Mouse (Mus musculus) forebrain, postnatal 0 days (tissue): ENCODE measurements around the gene Lysmd2. TPM values are rescaled to one million over a fixed set of nuclear protein-coding genes. Genes with fewer than 3 reads are reported as not detected.
A peak's percentile ranks its signal among the peaks of the same experiment; 100 is the strongest.

Experiments
- ATAC-seq: fragments of 200-750 bp; cut with Nextera tagmentation; 2 replicates; pipeline ENCODE4 v1.8.0; 2017; ENCODE audit warnings: mild to moderate bottlenecking, moderate library complexity
- DNase-seq: peaks from one replicate; pipeline ENCODE4 v3.0.0-alpha.2; 2015
- H3K27ac ChIP-seq: fragments of 300-500 bp; sonication (generic); 2 replicates; pipeline ENCODE4 v1.5.1; 2014; ENCODE audit warnings: low read depth, mild to moderate bottlenecking, antibody characterized with exemption, low read length, moderate library complexity, mixed read lengths
- H3K27me3 ChIP-seq: fragments of 300-500 bp; sonication (generic); 2 replicates; pipeline ENCODE4 v1.6.1; 2014; ENCODE audit warnings: mild to moderate bottlenecking, low read length, mixed read lengths; ENCODE audit not compliant: insufficient read depth
- H3K36me3 ChIP-seq: fragments of 300-500 bp; sonication (generic); 2 replicates; pipeline ENCODE4 v1.6.1; 2014; ENCODE audit warnings: mild to moderate bottlenecking, moderate library complexity; ENCODE audit not compliant: insufficient read depth
- H3K4me1 ChIP-seq: fragments of 300-500 bp; sonication (generic); 2 replicates; pipeline ENCODE4 v1.6.1; 2014; ENCODE audit warnings: antibody characterized with exemption; ENCODE audit not compliant: insufficient read depth
- H3K4me2 ChIP-seq: fragments of 300-500 bp; sonication (generic); 2 replicates; pipeline ENCODE4 v1.6.1; 2014; ENCODE audit warnings: low read depth, mild to moderate bottlenecking, moderate library complexity
- H3K4me3 ChIP-seq: fragments of 300-500 bp; sonication (generic); 2 replicates; pipeline ENCODE4 v1.5.1; 2014; ENCODE audit warnings: low read depth, low read length, mixed read lengths
- H3K9ac ChIP-seq: fragments of 300-500 bp; sonication (generic); 2 replicates; pipeline ENCODE4 v1.6.1; 2014; ENCODE audit warnings: mild to moderate bottlenecking
- H3K9me3 ChIP-seq: fragments of 300-500 bp; sonication (generic); 2 replicates; pipeline ENCODE4 v1.6.1; 2016; ENCODE audit warnings: low read length
- CTCF ChIP-seq: sonication (generic); IDR thresholded peaks from 2 replicates; pipeline ENCODE4 v1.5.1; 2016; ENCODE audit warnings: antibody characterized with exemption, control low read depth, low read depth
- WGBS: fragments of 180-500 bp; shearing (Covaris S2); extraction: QIAGEN DNeasy Blood & Tissue Kit; methylation state at CpG from one replicate; pipeline ENCODE4 v1.1.7; 2014; 5-methylcytosine and 5-hydroxymethylcytosine counted together
- polyA plus RNA-seq: library from polyadenylated mRNA; unstranded; fragments of >200 nt; fragmentation: Nextera tagmentation; extraction: Ambion mirVana; gene quantifications from 2 replicates; pipeline ENCODE4 v1.2.1, GENCODE M21; 2015
- total RNA-seq: library from RNA; depleted of rRNA; stranded (reverse); fragments of >200 nt; gene quantifications from 2 replicates; pipeline ENCODE4 v1.2.3, GENCODE M21; 2014; rRNA removed

Lysmd2 gene
- total and polyA plus RNA-seq, 2 experiments from 2014 or later: 40.8 to 44.7 TPM

DNA sequence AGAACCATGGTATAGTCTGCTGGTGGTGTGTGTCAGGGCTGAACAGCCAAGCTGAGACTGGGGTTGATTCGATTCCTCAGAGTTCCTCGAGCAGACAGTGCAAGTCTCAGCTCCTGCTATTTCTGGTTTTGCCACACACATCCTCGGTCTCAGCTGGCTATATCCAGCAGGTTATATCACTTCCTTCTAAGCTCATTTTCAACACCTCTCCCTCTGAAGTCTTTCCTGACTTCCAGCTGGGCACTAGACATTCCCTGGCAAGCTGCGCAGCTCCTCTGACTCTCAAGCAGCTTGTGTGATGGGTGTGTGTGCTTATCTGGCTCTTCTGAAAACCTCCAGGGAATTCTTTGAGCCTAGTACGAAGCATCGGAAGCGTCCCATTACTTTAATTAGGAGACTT is 50.7 kb downstream of the Lysmd2 start:
- Histone ChIP-seq H3K27me3 (no peaks in the 10 kb centered on the region), H3K9me3 (no peaks in the 10 kb centered on the region), H3K4me1 (0 out of 2 replicates have a peak, but pooled peaks cover 7% of the 10 kb centered on the region), H3K9ac (no peak overlapping the region), H3K4me2 (no peak overlapping the region), H3K4me3 (no peak overlapping the region), H3K27ac (no peak overlapping the region), H3K36me3 (peaks cover 76% of the 10 kb centered on the region)
- no peak for DNase-seq
- WGBS: 80% methylated on average over 7 of the region's 7 CpGs
- ATAC-seq: no peak
- no peak for TF ChIP-seq CTCF

DNA sequence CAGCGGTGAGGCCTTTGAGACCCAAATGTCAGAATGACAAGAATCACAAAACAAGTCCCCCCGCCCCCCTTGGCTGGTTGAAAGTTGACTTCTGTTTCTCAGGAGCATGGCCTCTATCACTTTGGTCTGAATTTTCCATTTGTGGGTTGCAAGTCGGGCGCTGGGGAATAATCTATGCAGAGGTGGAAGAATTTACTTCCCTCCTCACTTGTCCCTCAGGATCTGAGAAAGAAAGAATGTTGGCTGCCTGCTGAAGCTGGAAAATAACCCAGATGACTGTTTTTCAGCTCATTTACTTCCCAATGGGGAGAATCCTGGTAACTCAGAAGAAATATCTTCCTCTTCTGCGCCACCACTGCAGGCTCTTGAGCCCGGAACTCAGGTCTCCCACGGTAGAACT is 52.8 kb downstream of the Lysmd2 start:
- ATAC-seq (no peak), DNase-seq (no peak)
- Histone ChIP-seq H3K4me1 (peaks cover 12% of the 10 kb centered on the region; the same call in 1 of the 2 replicates), H3K27ac (no peak overlapping the region), H3K4me2 (no peak overlapping the region), H3K9me3 (no peaks in the 10 kb centered on the region), H3K36me3 (peaks cover 61% of the 10 kb centered on the region), H3K4me3 (no peak overlapping the region), H3K27me3 (no peaks in the 10 kb centered on the region), H3K9ac (no peak overlapping the region)
- TF ChIP-seq CTCF: no peak
- 79% methylated on average over 7 of the region's 7 CpGs for WGBS

DNA sequence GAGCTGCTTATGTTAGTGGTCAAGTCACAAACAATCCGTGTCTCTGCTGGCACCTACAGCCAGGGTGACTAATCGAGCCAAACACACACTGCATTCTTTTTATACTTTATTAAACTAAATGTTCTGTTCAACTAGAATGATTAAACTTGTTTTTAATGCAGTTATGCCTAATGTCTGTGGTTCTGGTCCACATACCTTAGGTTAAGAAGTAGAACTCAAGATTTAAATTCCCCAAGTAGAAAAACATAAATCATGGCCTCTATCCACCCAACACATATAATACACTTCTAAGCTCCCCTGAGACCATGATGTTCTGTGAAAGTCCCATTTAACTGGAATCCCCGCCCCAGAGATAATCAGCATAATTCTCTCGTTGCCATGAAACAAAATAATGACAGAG is 54.1 kb downstream of the Lysmd2 start:
- H3K4me3 ChIP-seq: no peak overlapping the region
- ATAC-seq (no peak), DNase-seq (no peak)
- H3K9ac ChIP-seq: no peak overlapping the region
- H3K4me2 ChIP-seq: no peak overlapping the region
- peaks cover 48% of the 10 kb centered on the region for H3K36me3 ChIP-seq
- H3K4me1 ChIP-seq: peaks cover 12% of the 10 kb centered on the region; the same call in 1 of the 2 replicates
- 57% methylated on average over 4 of the region's 4 CpGs for WGBS
- H3K9me3 ChIP-seq: no peaks in the 10 kb centered on the region
- no peaks in the 10 kb centered on the region for H3K27me3 ChIP-seq
- H3K27ac ChIP-seq: no peak overlapping the region
- no peak for TF ChIP-seq CTCF

DNA sequence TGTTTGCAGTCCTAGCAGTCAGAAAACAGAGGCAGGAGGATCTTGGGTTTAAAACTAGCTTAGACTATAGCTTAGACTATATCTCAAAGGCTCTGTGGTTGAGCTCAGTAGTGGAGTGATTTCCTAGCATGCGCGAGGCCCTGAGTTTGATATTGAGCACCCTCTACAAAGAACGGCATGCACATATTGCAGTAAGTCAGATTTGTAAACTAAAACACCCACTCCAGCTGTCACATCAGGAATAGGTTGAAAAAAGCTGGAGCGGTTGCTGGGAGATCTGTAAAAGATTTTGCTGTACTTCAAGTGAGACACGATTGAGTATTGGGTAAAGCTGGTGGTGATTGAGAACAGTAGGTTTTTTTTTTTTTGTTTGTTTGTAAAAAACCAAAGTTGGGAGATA is 55.1 kb downstream of the Lysmd2 start:
- ATAC-seq: no peak
- H3K4me2 ChIP-seq: no peak overlapping the region
- no peak for DNase-seq

DNA sequence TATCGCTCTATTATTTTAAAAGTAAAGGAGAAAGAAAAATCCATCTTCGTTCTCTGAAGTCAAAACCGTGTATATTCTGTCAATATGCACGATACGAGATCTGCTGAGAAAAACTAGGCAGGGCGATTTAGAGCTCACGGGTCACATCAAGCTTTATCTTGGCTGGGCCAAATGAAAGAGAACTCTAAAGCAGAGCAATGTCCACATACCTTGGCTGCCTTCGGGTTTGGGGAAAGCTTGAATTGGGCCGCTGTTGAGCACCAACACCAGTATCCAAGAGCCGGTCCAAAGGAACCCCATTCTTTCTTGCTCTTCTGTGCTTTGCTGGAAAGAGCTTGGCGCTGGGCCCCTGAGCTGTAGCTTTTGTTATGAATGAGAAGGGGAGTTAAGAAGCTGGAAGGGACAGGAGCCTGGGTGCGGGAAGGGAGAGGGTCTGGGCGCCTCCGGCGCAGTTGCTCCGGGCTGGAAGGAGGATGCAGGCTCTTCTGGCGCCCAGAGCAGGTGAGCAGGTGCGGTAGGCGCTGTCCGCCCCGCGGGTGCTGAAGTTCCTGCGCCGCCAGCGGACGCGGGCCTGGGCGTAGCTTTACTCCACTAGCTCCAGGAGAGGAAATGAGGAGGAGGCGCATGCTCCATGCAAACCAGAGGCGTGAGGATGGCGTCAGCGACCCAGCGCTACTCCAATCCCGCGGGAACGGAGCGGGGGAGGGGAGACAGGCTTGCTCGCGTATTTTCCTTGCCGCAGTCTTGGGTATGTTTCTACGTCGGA is 58.1 kb downstream of the Lysmd2 start, which contains the start of gene Scg3:
Gene Scg3, minus strand, starts transcription at position 631 of the 766 bp plus-strand sequence.
- Histone ChIP-seq H3K27me3 (no peaks in the 10 kb centered on the region), H3K9ac (peak within 1 kb of the TSS; percentile 95), H3K4me3 (peak within 1 kb of the TSS; percentile 83), H3K36me3 (peaks cover 12% of the 10 kb centered on the region), H3K4me2 (peak within 1 kb of the TSS; percentile 50), H3K4me1 (peaks cover 12% of the 10 kb centered on the region; the same call in 1 of the 2 replicates), H3K27ac (peak within 1 kb of the TSS; percentile 91), H3K9me3 (no peaks in the 10 kb centered on the region)
- 3% methylated on average over 42 of the region's 42 CpGs for WGBS
- ATAC-seq (peak; percentile 100), DNase-seq (peak; percentile 97)
- TF ChIP-seq CTCF: no peak; the same call in 1 of the 2 replicates

More for the DNA sequence above, 55.1 kb downstream of the Lysmd2 start:
- Histone ChIP-seq H3K27ac (no peak overlapping the region), H3K27me3 (no peaks in the 10 kb centered on the region), H3K4me1 (peaks cover 12% of the 10 kb centered on the region; the same call in 1 of the 2 replicates), H3K36me3 (peaks cover 38% of the 10 kb centered on the region), H3K9ac (no peak overlapping the region), H3K4me3 (no peak overlapping the region), H3K9me3 (no peaks in the 10 kb centered on the region)
- TF ChIP-seq CTCF: no peak
- 79% methylated on average over 5 of the region's 5 CpGs for WGBS

DNA sequence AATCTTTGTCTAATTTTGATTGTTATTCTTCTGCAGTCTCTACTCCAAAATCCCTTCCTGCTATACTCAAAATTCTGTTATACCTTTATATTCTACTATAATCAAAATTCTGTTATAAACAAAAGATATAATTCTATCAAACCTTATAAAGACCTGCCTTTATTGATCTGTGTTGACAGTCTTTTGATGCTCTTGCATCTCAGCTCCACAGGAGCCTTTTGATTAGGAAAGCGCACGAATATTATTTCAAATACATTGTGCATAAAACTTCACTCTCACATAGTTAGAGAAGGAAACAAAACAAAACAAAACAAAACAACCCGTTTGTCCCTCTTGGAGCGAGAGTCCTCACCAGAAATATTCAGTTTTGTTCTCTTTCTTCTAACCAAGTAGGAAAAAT is 58.8 kb downstream of the Lysmd2 start:
- Histone ChIP-seq H3K9me3 (no peaks in the 10 kb centered on the region), H3K36me3 (peaks cover 8% of the 10 kb centered on the region; the same call in 1 of the 2 replicates), H3K27me3 (no peaks in the 10 kb centered on the region), H3K4me1 (peaks cover 12% of the 10 kb centered on the region; the same call in 1 of the 2 replicates), H3K27ac (peak overlapping the region; percentile 91), H3K4me3 (peak overlapping the region; percentile 83), H3K4me2 (peak overlapping the region; percentile 50), H3K9ac (peak overlapping the region; percentile 95)
- 30% methylated on average over 4 of the region's 4 CpGs for WGBS
- TF ChIP-seq CTCF: no peak
- ATAC-seq (peak; percentile 5; the same call in 1 of the 2 replicates), DNase-seq (no peak)

DNA sequence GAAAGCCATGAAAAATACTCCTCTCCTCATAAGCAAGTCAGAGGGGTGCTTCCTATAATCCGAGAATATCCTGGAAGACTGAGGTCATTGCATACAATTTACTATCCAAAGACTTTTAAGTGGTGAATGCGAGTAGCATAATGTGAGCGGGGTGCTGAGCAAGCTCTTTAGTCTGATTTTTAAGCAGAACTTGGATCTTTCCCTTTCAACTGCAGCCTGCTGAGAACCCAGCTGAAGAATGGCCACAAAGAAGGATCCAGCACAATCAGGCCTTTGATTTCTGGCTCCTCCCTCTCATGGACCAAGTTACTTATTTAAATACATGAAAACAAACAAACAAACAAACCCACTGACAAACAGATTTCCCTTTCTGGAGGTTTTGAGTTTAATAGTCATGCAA is 59.2 kb downstream of the Lysmd2 start:
- H3K9ac ChIP-seq: peak overlapping the region; percentile 95
- peak overlapping the region; percentile 50 for H3K4me2 ChIP-seq
- H3K9me3 ChIP-seq: no peaks in the 10 kb centered on the region
- H3K27ac ChIP-seq: peak overlapping the region; percentile 91
- H3K36me3 ChIP-seq: 0 out of 2 replicates have a peak, but pooled peaks cover 5% of the 10 kb centered on the region
- 17% methylated on average over 3 of the region's 3 CpGs for WGBS
- peak overlapping the region; percentile 83 for H3K4me3 ChIP-seq
- ATAC-seq (no peak; the same call in 1 of the 2 replicates), DNase-seq (peak; percentile 41)
- peaks cover 12% of the 10 kb centered on the region; the same call in 1 of the 2 replicates for H3K4me1 ChIP-seq
- H3K27me3 ChIP-seq: no peaks in the 10 kb centered on the region
- TF ChIP-seq CTCF: no peak

Other genes starting within 250 kb of the Lysmd2 start
- 121 and 157 TPM in 2 replicates for gene Mapk6, start 215.7 kb upstream of the Lysmd2 start, total RNA-seq
- gene Mapk6, start 215.7 kb upstream of the Lysmd2 start, polyA plus RNA-seq: 69.5 and 94.2 TPM in 2 replicates
- 33.4 and 37.3 TPM in 2 replicates for gene Leo1, start 184.2 kb upstream of the Lysmd2 start, total RNA-seq
- 31.4 and 39.8 TPM in 2 replicates for gene Leo1, start 184.2 kb upstream of the Lysmd2 start, polyA plus RNA-seq
- 50.3 and 55.1 TPM in 2 replicates for gene Tmod3, start 66.1 kb upstream of the Lysmd2 start, total RNA-seq
- gene Tmod3, start 66.1 kb upstream of the Lysmd2 start, polyA plus RNA-seq: 74.0 and 78.6 TPM in 2 replicates
- 164 and 185 TPM in 2 replicates for gene Tmod2, start 14.4 kb upstream of the Lysmd2 start, total RNA-seq
- 224 and 406 TPM in 2 replicates for gene Tmod2, start 14.4 kb upstream of the Lysmd2 start, polyA plus RNA-seq
- 145 and 172 TPM in 2 replicates for gene Scg3, start 58.3 kb downstream of the Lysmd2 start, total RNA-seq
- gene Scg3, start 58.3 kb downstream of the Lysmd2 start, polyA plus RNA-seq: 116 and 137 TPM in 2 replicates
- 2.4 and 3.0 TPM in 2 replicates for gene Bmp5, start 149.6 kb downstream of the Lysmd2 start, total RNA-seq
- gene Bmp5, start 149.6 kb downstream of the Lysmd2 start, polyA plus RNA-seq: 1.7 and 2.2 TPM in 2 replicates